Mouse (Mus musculus) left cerebral cortex, adult 2 months (tissue): ENCODE data around the gene Smg7. TPM values are rescaled to one million over a fixed set of nuclear protein-coding genes. Genes with fewer than 3 reads are reported as not detected.

Experiments
- DNase-seq, 2 experiments: peaks; one replicate each; pipeline ENCODE4 v3.0.0; 2021 to 2022; ENCODE audit warnings: low spot score in 2 of 2, mixed read lengths in 1 of 2; ENCODE audit errors: extremely low spot score in 1 of 2
- H3K27ac ChIP-seq: fragments of 200-600 bp; 2 replicates; pipeline ENCODE4 v1.8.1; 2022
- H3K4me3 ChIP-seq: fragments of 200-600 bp; 2 replicates; pipeline ENCODE4 v1.8.1; 2022
- CTCF ChIP-seq: fragments of 200-600 bp; IDR thresholded peaks from 2 replicates; pipeline ENCODE4 v1.8.1; 2022; ENCODE audit warnings: antibody characterized with exemption, mild to moderate bottlenecking, moderate library complexity
- intact Hi-C: fragments of 180-260 bp; cut with DNase I; formaldehyde crosslinking; loops from one replicate; pipeline ENCODE4 v1.15.1; 2025
- total RNA-seq, 2 experiments: library from RNA; stranded (reverse); gene quantifications; 2 replicates each; pipeline ENCODE4 v1.2.3; 2021

Smg7 gene
- total RNA-seq, 2 experiments from 2014 or later, result 99.7 to 108 TPM

GRCm38 (mm10) chr1:152838026-152838702, 64.3 kb downstream of the Smg7 start:
- intact Hi-C loops, result loop anchor here (5.0 kb wide), 1 partner anchor 61 kb away; no protein-coding TSS in a partner anchor
- H3K4me3 ChIP-seq, result no peak overlapping the region
- peak overlapping the region; percentile 62 for H3K27ac ChIP-seq
- peak; percentile 32 for TF ChIP-seq CTCF
- no peak for DNase-seq

- intact Hi-C loops, result loop anchor here (5.0 kb wide), 1 partner anchor 58 kb away; no protein-coding TSS in a partner anchor
- Histone ChIP-seq H3K27ac (no peak overlapping the region), H3K4me3 (no peak overlapping the region)
- TF ChIP-seq CTCF, result no peak
- DNase-seq, result no peak
These were observed 67.4 kb downstream of the Smg7 start for GRCm38 (mm10) chr1:152835061-152835460.

- H3K27ac ChIP-seq, result no peak overlapping the region
- no peak overlapping the region for H3K4me3 ChIP-seq
- DNase-seq, result no peak
- intact Hi-C loops, result no loop called here
- no peak for TF ChIP-seq CTCF
These were observed 70.1 kb downstream of the Smg7 start for GRCm38 (mm10) chr1:152832316-152832715.

- no peak for DNase-seq
- H3K4me3 ChIP-seq, result no peak overlapping the region
- H3K27ac ChIP-seq, result peak overlapping the region; percentile 55; the same call in 1 of the 2 replicates
- intact Hi-C loops, result no loop called here
- no peak for TF ChIP-seq CTCF
These were observed 70.8 kb downstream of the Smg7 start for GRCm38 (mm10) chr1:152831619-152832018.

GRCm38 (mm10) chr1:152831003-152831402, 71.4 kb downstream of the Smg7 start:
- Histone ChIP-seq H3K4me3 (no peak overlapping the region), H3K27ac (peak overlapping the region; percentile 19; the same call in 1 of the 2 replicates)
- peak in 1 of 2 experiments; percentile 48 for DNase-seq
- intact Hi-C loops, result no loop called here
- no peak for TF ChIP-seq CTCF

- intact Hi-C loops, result no loop called here
- Histone ChIP-seq H3K27ac (no peak overlapping the region), H3K4me3 (no peak overlapping the region)
- no peak for TF ChIP-seq CTCF
- DNase-seq, result no peak
These were observed 72.4 kb downstream of the Smg7 start for GRCm38 (mm10) chr1:152830054-152830453.

GRCm38 (mm10) chr1:152828637-152829355, 73.7 kb downstream of the Smg7 start:
- Histone ChIP-seq H3K4me3 (no peak overlapping the region), H3K27ac (no peak overlapping the region)
- intact Hi-C loops, result no loop called here
- no peak for DNase-seq
- TF ChIP-seq CTCF, result no peak

GRCm38 (mm10) chr1:152828168-152828567, 74.3 kb downstream of the Smg7 start:
- Histone ChIP-seq H3K27ac (no peak overlapping the region), H3K4me3 (no peak overlapping the region)
- intact Hi-C loops, result no loop called here
- no peak for DNase-seq
- TF ChIP-seq CTCF, result no peak

- Histone ChIP-seq H3K27ac (no peak overlapping the region), H3K4me3 (no peak overlapping the region)
- DNase-seq, result no peak
- intact Hi-C loops, result no loop called here
- no peak for TF ChIP-seq CTCF
These were observed 76.0 kb downstream of the Smg7 start for GRCm38 (mm10) chr1:152826446-152826845.

GRCm38 (mm10) chr1:152824206-152824605, 78.2 kb downstream of the Smg7 start:
- intact Hi-C loops, result no loop called here
- no peak for TF ChIP-seq CTCF
- Histone ChIP-seq H3K27ac (no peak overlapping the region), H3K4me3 (no peak overlapping the region)
- no peak for DNase-seq

GRCm38 (mm10) chr1:152821746-152822145, 80.7 kb downstream of the Smg7 start:
- intact Hi-C loops, result no loop called here
- H3K27ac ChIP-seq, result no peak overlapping the region
- H3K4me3 ChIP-seq, result no peak overlapping the region
- no peak for TF ChIP-seq CTCF
- no peak for DNase-seq

- H3K27ac ChIP-seq, result no peak overlapping the region
- intact Hi-C loops, result no loop called here
- H3K4me3 ChIP-seq, result no peak overlapping the region
- TF ChIP-seq CTCF, result no peak
- no peak for DNase-seq
These were observed 81.3 kb downstream of the Smg7 start for GRCm38 (mm10) chr1:152820911-152821695.
